Comparison of ENCODE assay signal across 25 mouse cellular contexts in the genomic region with DNA sequence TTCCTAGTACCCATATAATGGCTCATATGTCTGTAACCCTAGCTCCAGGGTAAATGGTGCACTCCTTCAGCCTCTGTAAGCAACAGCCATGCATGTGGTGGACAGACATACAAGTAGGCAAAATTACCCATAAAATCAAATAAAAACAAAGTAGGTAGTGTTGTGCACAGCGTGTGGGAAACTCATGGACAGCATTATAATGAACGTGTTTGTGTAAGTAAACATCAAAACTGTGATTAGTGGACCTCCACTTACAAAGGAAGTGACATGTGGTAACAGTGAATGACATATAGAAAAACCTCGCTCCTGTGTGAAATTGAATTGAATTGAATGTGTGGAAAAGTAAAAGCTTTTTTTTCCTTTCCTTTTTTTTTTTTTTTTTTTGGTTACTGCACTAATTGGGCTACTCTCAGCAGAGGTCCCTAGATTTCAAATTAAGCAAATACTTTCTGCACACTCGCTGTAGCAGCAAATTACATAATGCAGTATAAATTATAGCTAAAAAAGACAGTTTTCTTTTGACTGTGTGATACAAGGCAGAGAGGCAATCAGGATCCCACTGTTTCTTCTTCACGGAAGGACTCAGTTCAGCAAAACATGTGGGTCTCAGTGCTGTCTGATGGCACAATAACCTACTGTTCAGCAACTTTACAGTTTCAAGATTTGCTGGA.
"Had no signal": no experiment of that assay in that cellular context is flagged by ENCODE, and none has a peak within 500 bp of the region (broad histone marks: within the 10 kb centered on the region; RNA-seq: fewer than 3 reads in every experiment).

No protein-coding gene starts in this region.

- H3K9ac ChIP-seq: limb, embryonic 12.5 days; limb, embryonic 15.5 days; liver, embryonic 14.5 days; liver, postnatal 0 days; lung, embryonic 15.5 days; midbrain, embryonic 15.5 days; neural tube, embryonic 13.5 days; stomach, embryonic 15.5 days had no signal

- H3K9me3 ChIP-seq: limb, embryonic 12.5 days; limb, embryonic 15.5 days; lung, embryonic 15.5 days; midbrain, embryonic 15.5 days; neural tube, embryonic 13.5 days; stomach, embryonic 15.5 days had no signal

- H3K27ac ChIP-seq: kidney, postnatal 0 days; layer of hippocampus, adult 2 months; left cerebral cortex, adult 2 months; limb, embryonic 12.5 days; limb, embryonic 15.5 days; liver, embryonic 14.5 days; lung, embryonic 15.5 days; midbrain, embryonic 15.5 days; neural tube, embryonic 13.5 days; stomach, embryonic 15.5 days had no signal

- H3K36me3 ChIP-seq: limb, embryonic 12.5 days; limb, embryonic 15.5 days; lung, embryonic 15.5 days; midbrain, embryonic 15.5 days; neural tube, embryonic 13.5 days; stomach, embryonic 15.5 days had no signal

- ATAC-seq: liver, postnatal 0 days; midbrain, embryonic 15.5 days had no signal

- H3K27me3 ChIP-seq: limb, embryonic 12.5 days; limb, embryonic 15.5 days; lung, embryonic 15.5 days; midbrain, embryonic 15.5 days; neural tube, embryonic 13.5 days; stomach, embryonic 15.5 days had no signal

- H3K4me3 ChIP-seq: layer of hippocampus, adult 2 months; left cerebral cortex, adult 2 months; limb, embryonic 12.5 days; limb, embryonic 15.5 days; lung, embryonic 15.5 days; midbrain, embryonic 15.5 days; myocyte; neural tube, embryonic 13.5 days; stomach, embryonic 15.5 days had no signal

- H3K4me2 ChIP-seq: limb, embryonic 12.5 days; limb, embryonic 15.5 days; liver, embryonic 11.5 days; lung, embryonic 15.5 days; midbrain, embryonic 11.5 days; midbrain, embryonic 15.5 days; neural tube, embryonic 13.5 days; stomach, embryonic 15.5 days had no signal

- DNase-seq: kidney, postnatal 25 days; layer of hippocampus, adult 9-11 months; layer of hippocampus, postnatal 36 days; liver, postnatal 0 days; lung, postnatal 10 days; lung, postnatal 4 days; retina, postnatal 1 day; right cerebral cortex, postnatal 25 days; spleen, adult 18-20 months; thymus, adult 2 months; thymus, postnatal 14 days; thymus, postnatal 4 days had no signal

- H3K4me1 ChIP-seq: limb, embryonic 12.5 days; limb, embryonic 15.5 days; lung, embryonic 15.5 days; midbrain, embryonic 15.5 days; stomach, embryonic 15.5 days had no signal
